Mouse (Mus musculus) lung, embryonic 14.5 days (tissue): Measurements from ENCODE around the gene Hoxa3. TPM values are rescaled to one million over a fixed set of nuclear protein-coding genes. Genes with fewer than 3 reads are reported as not detected.
A peak's percentile ranks its signal among the peaks of the same experiment; 100 is the strongest.

Experiments
- ATAC-seq: fragments of 200-750 bp; cut with Nextera tagmentation; 2 replicates; pipeline ENCODE4 v1.8.0; 2017; ENCODE audit warnings: mild to moderate bottlenecking, moderate TSS enrichment, moderate library complexity; ENCODE audit not compliant: insufficient read depth
- DNase-seq: peaks from one replicate; pipeline ENCODE4 v3.0.0-alpha.2; 2015
- H3K27ac ChIP-seq: fragments of 300-500 bp; sonication (generic); 2 replicates; pipeline ENCODE4 v1.5.1; 2014; ENCODE audit warnings: low read depth, mild to moderate bottlenecking, moderate library complexity
- H3K27me3 ChIP-seq: fragments of 300-500 bp; sonication (generic); 2 replicates; pipeline ENCODE4 v1.6.1; 2014; ENCODE audit warnings: low read length, control low read depth; ENCODE audit not compliant: insufficient read depth
- H3K36me3 ChIP-seq: fragments of 300-500 bp; sonication (generic); 2 replicates; pipeline ENCODE4 v1.6.1; 2014; ENCODE audit warnings: control low read depth; ENCODE audit not compliant: insufficient read depth
- H3K4me1 ChIP-seq: fragments of 300-500 bp; sonication (generic); 2 replicates; pipeline ENCODE4 v1.6.1; 2014; ENCODE audit warnings: antibody characterized with exemption, control low read depth; ENCODE audit not compliant: insufficient read depth
- H3K4me2 ChIP-seq: fragments of 300-500 bp; sonication (generic); 2 replicates; pipeline ENCODE4 v1.6.1; 2014; ENCODE audit warnings: mild to moderate bottlenecking
- H3K4me3 ChIP-seq: fragments of 300-500 bp; sonication (generic); 2 replicates; pipeline ENCODE4 v1.5.1; 2014; ENCODE audit warnings: low read depth, low read length
- H3K9ac ChIP-seq: fragments of 300-500 bp; sonication (generic); 2 replicates; pipeline ENCODE4 v1.6.1; 2014
- H3K9me3 ChIP-seq: fragments of 300-500 bp; sonication (generic); 2 replicates; pipeline ENCODE4 v1.6.1; 2016; ENCODE audit warnings: low read depth, low read length, control low read depth
- CTCF ChIP-seq: IDR thresholded peaks from 2 replicates; pipeline ENCODE4 v1.5.1; 2016; ENCODE audit warnings: antibody characterized with exemption, low read depth
- WGBS: fragments of 180-500 bp; shearing (Covaris S2); extraction: QIAGEN DNeasy Blood & Tissue Kit; methylation state at CpG from one replicate; pipeline ENCODE4 v1.1.7; 2014; 5-methylcytosine and 5-hydroxymethylcytosine counted together
- microRNA counts: library from miRNA; unstranded; fragments of <30 nt; microRNA quantifications from one replicate; lab custom pipeline; 2016
- microRNA-seq: library from miRNA; unstranded; fragments of <30 nt; microRNA quantifications from one replicate; pipeline ENCODE4, GENCODE M21; 2016; ENCODE audit warnings: borderline number of aligned reads
- polyA plus RNA-seq: library from polyadenylated mRNA; unstranded; fragments of >200 nt; fragmentation: Nextera tagmentation; extraction: Ambion mirVana; gene quantifications from 2 replicates; pipeline ENCODE4 v1.2.1, GENCODE M21; 2014

Gene Hoxa3
- polyA plus RNA-seq, 1 experiment from 2014 or later = 11.3 TPM

GRCm38 (mm10) chr6:52137841-52138535 is 75.1 kb downstream of the Hoxa3 start:
- no peaks in the 10 kb centered on the region for H3K4me1 ChIP-seq
- DNase-seq (peak; percentile 44), ATAC-seq (no peak)
- H3K4me3 ChIP-seq = no peak overlapping the region
- H3K27me3 ChIP-seq = no peaks in the 10 kb centered on the region; the same call in 1 of the 2 replicates
- H3K36me3 ChIP-seq = no peaks in the 10 kb centered on the region
- no peak overlapping the region for H3K9ac ChIP-seq
- 60% methylated on average over 9 of the region's 9 CpGs for WGBS
- TF ChIP-seq CTCF = no peak
- no peak overlapping the region for H3K4me2 ChIP-seq
- H3K27ac ChIP-seq = no peak overlapping the region
- H3K9me3 ChIP-seq = no peaks in the 10 kb centered on the region

GRCm38 (mm10) chr6:52123673-52124072 is 89.5 kb downstream of the Hoxa3 start:
- Histone ChIP-seq H3K27me3 (no peaks in the 10 kb centered on the region), H3K4me1 (no peaks in the 10 kb centered on the region), H3K9ac (no peak overlapping the region), H3K4me3 (no peak overlapping the region), H3K9me3 (peaks cover 6% of the 10 kb centered on the region; the same call in 1 of the 2 replicates), H3K4me2 (no peak overlapping the region), H3K36me3 (no peaks in the 10 kb centered on the region), H3K27ac (no peak overlapping the region)
- DNase-seq (no peak), ATAC-seq (no peak)
- 80% methylated on average over 4 of the region's 4 CpGs for WGBS
- TF ChIP-seq CTCF = no peak

GRCm38 (mm10) chr6:52121173-52121572 is 92.0 kb downstream of the Hoxa3 start:
- 32% methylated on average over 3 of the region's 3 CpGs for WGBS
- Histone ChIP-seq H3K4me2 (no peak overlapping the region), H3K27ac (no peak overlapping the region), H3K4me3 (no peak overlapping the region), H3K36me3 (no peaks in the 10 kb centered on the region), H3K9me3 (no peaks in the 10 kb centered on the region), H3K9ac (no peak overlapping the region), H3K27me3 (no peaks in the 10 kb centered on the region), H3K4me1 (no peaks in the 10 kb centered on the region)
- ATAC-seq = no peak
- no peak for TF ChIP-seq CTCF
- no peak for DNase-seq

MicroRNAs encoded within 50 kb of the gene (microRNA counts, 519-probe panel; counts per million panel counts)
- microRNA mmu-miR-196b (lab: Ali Mortazavi, UCI) = 1,165 counts per million, percentile 5 among the panel's probes with 10 or more counts

Small RNAs within 50 kb of the gene (microRNA-seq; reads per million reads assigned to microRNA genes)
- gene Mir196b = 34.5 reads per million, percentile 37 among the genes with 10 or more reads in this experiment

Other genes with a start within 250 kb of the Hoxa3 start
- 61.2 and 67.4 TPM in 2 replicates for gene Skap2, start 200.8 kb downstream of the Hoxa3 start, polyA plus RNA-seq
- 1.8 and 1.9 TPM in 2 replicates for gene Hoxa1, start 55.0 kb downstream of the Hoxa3 start, polyA plus RNA-seq
- gene Hoxa2, start 48.5 kb downstream of the Hoxa3 start, polyA plus RNA-seq = 14.4 and 15.2 TPM in 2 replicates
- 2.3 and 2.6 TPM in 2 replicates for gene 5730596B20Rik, start 35.8 kb downstream of the Hoxa3 start, polyA plus RNA-seq
- 7.0 and 7.7 TPM in 2 replicates for gene Hoxa4, start 21.6 kb downstream of the Hoxa3 start, polyA plus RNA-seq
- 58.3 and 58.5 TPM in 2 replicates for gene Hoxa5, start 8.7 kb downstream of the Hoxa3 start, polyA plus RNA-seq
- 4.0 and 5.1 TPM in 2 replicates for gene Hoxa6, start 4.6 kb downstream of the Hoxa3 start, polyA plus RNA-seq
- not detected in 2 replicates for gene Gm28308, start within 50 bp of the Hoxa3 start, polyA plus RNA-seq
- gene Hoxa7, start 8.5 kb upstream of the Hoxa3 start, polyA plus RNA-seq = 5.8 and 7.4 TPM in 2 replicates
- gene Hoxa9, start 17.8 kb upstream of the Hoxa3 start, polyA plus RNA-seq = 0.19 TPM in 1 of 2 replicates, not detected in the other
- gene Hoxa10, start 27.5 kb upstream of the Hoxa3 start, polyA plus RNA-seq = not detected in 2 replicates
- gene Hoxa11, start 32.5 kb upstream of the Hoxa3 start, polyA plus RNA-seq = not detected in 2 replicates
- not detected in 2 replicates for gene Hoxa13, start 47.5 kb upstream of the Hoxa3 start, polyA plus RNA-seq
- gene Evx1, start 100.2 kb upstream of the Hoxa3 start, polyA plus RNA-seq = not detected in 2 replicates